Mouse (Mus musculus) cerebellum, adult 9-10 months (tissue): ENCODE data around the gene Rbbp5.
A peak's percentile ranks its signal among the peaks of the same experiment; 100 is the strongest.

Experiments
- DNase-seq: peaks from one replicate; pipeline ENCODE4 v3.0.0; 2022

The Rbbp5 gene

GRCm38 (mm10) chr1:132506058-132506457, 28.9 kb downstream of the Rbbp5 start, which contains the start of gene Tmem81:
TSS of gene Tmem81 (plus strand) at chr1:132506230.
- DNase-seq = no peak

DNA sequence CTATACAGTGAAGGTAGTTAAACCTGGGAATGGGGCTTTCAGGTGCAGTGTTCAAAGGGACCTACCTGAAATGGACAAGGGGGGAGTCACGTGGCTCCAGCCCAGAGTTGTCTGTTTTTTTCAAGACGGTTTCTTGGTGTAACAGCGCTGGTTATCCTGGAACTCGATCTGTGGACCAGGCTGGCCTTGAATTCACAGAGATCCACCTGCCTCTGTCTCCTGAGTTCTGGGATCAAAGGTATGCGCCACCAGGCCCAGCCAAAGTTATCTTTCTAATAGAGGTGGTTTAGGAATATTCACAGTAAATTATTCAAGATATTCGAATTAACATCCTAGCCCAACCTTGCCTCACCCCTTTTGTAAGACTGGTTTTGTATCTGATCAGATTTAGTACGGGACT, 29.5 kb downstream of the Rbbp5 start:
- DNase-seq = no peak

DNA sequence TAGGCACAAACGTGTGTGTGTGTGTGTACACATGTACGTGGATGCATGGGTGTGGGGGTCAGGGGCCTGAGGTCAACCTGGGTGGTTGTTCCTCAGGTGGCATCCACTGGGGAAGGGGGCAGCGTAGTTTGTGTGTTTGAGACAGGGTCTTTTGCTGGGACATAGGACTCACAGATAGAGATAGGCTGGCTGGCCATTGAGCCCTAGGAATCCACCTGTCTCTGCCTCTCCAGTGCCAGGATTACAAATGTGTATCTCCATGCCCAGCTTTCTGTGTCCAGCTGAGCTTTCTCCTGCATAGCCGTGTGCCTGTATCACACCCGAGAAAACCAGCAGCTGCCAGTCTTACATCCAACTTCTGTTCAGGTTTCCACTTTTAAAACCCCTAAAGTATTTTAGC, 32.6 kb downstream of the Rbbp5 start:
- peak; percentile 38 for DNase-seq

- peak; percentile 47 for DNase-seq
Observed at GRCm38 (mm10) chr1:132511521-132511920, 34.4 kb downstream of the Rbbp5 start.

DNA sequence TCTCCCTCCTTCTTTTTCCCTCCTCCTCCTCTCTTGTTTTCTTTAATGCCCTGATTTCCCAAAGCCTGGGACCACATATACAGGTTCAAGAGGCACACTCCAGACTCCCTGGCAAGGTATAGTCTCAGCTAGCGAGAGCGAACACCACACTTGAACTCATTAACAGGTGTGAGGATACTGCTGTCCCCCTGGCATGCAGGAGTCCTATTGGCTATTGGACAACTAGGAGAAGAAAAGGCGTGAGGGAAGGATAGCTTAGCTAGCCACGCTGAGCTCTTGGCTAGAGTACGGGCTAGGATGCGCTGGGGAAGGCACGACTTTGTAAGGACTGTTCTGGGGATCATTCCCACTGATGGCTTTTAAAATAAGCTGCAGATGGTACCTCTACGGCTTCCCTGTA, 34.9 kb downstream of the Rbbp5 start:
- DNase-seq = peak; percentile 53

DNA sequence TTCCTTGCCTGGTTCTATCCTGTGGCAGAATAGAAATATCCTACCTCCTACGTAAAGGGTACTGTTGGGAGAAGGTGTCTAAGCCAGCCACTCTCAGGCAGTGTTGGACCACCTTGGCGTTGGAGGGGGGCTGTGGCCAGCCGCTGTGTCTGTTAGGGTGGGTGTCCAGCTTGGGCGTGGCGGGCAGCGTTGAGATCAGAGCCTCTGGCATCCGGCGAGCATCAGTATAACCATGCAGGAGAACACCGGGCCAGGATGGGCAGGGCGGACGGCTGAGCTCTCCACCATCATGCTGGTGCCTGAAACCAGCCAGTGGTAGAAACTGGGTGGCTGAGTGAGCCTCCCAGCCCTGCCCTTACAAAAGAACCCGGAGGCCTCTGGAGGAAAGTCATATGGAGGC, 38.2 kb downstream of the Rbbp5 start:
- DNase-seq = no peak

DNA sequence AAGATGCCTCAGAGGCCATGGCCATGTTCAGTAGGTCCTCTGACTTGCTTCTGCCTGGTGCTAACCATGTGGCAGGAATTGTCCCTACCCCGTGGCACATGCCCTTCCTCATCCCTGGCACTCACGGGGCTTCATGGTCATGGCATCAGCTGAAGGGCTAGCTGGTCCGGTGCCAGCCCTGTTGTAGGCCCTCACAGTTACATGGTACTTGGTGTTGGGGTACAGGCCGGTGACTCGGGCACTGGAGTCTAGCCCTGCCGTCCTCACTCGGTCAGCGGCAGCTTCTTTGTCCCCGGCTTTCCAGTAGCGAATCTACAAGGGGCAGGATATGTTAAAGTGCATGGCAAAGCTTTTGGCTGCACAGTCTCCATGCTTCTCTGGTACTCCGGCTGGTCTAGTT, 39.6 kb downstream of the Rbbp5 start:
- DNase-seq = peak; percentile 31

DNA sequence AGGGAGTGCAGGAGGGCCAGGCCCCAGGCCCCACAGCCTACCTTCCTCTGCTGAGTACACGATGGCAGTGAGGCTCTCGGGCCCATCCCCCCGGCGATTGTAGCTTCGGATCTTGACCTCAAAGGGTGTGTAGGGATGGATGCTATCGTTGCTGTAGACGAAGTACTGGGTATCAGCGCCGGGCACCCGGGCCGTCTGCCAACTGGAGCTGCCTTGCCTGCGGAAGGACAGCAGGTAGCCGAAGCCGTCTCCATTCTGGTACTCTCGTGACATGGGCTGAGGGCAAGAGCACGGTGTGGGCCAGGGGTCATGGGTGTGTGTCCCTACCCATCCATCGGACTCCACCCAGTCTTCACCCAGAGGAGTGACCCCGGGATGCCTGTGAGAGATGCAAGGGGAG, 41.5 kb downstream of the Rbbp5 start:
- DNase-seq = peak; percentile 80

- DNase-seq = no peak
Observed at GRCm38 (mm10) chr1:132519734-132520133, 42.6 kb downstream of the Rbbp5 start.

DNA sequence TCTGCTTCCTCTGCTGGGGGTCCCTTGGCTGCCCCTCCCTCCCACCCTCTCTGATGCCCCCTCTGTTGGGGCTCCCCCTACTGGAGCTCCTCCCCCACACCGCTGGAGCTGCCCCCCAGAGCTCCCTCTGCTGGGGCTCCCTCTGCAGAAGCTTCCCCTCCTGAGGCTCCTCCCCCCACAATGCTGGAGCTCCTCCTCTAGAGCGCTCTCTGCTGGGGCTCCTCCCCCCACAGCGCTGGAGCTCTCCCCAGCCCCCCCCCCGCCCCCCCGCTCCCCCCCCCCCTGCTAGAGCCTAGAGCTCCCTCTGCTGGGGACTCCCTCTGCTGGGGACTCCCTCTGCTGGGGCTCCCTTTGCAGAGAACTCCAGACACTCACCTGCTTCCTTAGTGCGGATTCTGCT, 43.6 kb downstream of the Rbbp5 start:
- DNase-seq = peak; percentile 45

DNA sequence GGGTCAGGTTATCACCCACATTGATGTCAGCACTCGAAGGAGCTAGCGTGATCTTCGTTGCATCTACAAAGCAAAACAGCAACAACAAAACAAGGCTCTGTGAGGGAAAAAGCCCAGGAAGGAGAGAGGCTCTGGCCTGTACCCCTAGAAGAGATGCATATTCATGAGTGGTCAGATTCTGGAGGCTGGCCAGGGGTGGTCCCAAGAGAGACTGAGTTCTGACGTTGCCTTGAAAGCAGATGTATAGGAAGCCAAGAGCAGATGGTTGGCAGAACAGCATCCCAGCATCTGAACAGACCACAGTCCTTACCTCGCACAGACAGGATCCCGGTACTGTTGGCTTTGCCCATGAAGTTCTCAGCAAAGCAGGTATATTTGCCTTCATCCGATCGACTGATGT, 45.9 kb downstream of the Rbbp5 start:
- DNase-seq = no peak

GRCm38 (mm10) chr1:132523920-132524319, 46.8 kb downstream of the Rbbp5 start:
- no peak for DNase-seq

- peak; percentile 94 for DNase-seq
Observed at GRCm38 (mm10) chr1:132525832-132526231, 48.7 kb downstream of the Rbbp5 start.

- no peak for DNase-seq
Observed at GRCm38 (mm10) chr1:132528071-132528470, 50.9 kb downstream of the Rbbp5 start.

- peak; percentile 94 for DNase-seq
Observed at GRCm38 (mm10) chr1:132528647-132529334, 51.6 kb downstream of the Rbbp5 start.

DNA sequence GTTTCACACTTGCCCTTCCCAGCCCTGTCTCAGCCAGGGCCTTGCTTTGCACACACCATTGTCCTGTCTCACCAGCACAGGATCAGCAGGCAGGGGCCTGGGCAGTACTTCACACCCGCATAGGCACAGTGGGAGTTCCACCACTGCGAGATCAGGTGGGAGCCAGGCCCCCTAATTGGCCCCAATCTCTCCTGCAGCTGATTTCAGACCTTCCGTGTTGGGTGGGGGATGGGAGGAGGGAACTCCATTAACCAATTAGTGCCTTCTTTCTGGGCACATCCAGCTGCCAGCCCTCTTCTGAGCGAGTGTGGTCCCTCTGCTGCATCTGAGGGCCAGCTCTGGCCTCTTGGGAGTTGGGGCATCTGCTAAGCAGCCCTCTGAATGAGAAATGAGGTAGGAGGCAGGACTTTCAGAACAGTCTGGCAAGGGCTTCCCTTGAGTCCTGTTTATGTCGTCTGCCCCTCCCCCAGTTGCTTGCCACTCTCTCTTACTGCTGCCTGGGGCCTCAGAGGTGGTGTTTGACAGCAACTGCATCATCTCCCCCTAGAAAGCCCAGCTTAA, 53.5 kb downstream of the Rbbp5 start:
- no peak for DNase-seq

DNA sequence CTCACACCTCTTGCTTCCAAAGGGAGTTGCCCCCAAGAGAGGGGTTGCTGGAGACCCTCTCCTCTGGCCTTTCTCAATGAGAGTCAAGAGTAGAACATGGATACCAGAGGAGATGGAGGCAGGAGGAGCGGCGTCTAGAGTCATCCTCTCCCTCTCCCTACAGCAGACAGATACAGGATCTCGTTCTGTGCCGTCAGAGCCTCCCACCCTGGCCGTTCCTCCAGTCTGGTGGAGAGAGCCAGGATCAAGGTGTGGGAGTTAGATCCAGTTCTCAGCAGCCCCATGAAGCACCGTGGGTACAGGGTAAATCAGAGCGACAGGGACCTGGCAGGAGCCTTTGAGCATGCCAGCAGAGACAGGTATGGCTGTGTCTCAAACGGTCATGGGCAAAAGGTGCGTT, 55.4 kb downstream of the Rbbp5 start:
- DNase-seq = no peak

DNA sequence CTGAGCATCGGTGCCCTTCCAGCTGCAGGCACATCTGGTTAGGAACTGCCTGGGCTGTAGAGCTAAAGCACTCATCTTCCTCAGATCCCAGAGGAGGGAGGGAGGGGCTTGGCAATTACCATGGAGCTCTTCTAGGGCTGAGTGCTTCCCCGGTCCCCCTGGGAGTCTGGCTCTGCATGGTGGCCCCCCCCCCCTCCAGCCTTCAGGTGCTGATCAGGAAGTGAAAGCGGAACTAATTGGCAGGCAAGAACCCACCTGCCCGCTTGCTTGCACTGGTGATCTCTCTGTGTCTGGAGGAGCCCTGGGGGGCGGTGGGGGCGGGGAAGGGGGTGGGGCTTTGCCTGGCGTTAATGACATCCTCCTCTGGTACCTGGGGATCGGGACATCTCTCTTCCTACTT, 56.7 kb downstream of the Rbbp5 start:
- no peak for DNase-seq

- DNase-seq = no peak
Observed at GRCm38 (mm10) chr1:132535541-132535940, 58.4 kb downstream of the Rbbp5 start.

DNA sequence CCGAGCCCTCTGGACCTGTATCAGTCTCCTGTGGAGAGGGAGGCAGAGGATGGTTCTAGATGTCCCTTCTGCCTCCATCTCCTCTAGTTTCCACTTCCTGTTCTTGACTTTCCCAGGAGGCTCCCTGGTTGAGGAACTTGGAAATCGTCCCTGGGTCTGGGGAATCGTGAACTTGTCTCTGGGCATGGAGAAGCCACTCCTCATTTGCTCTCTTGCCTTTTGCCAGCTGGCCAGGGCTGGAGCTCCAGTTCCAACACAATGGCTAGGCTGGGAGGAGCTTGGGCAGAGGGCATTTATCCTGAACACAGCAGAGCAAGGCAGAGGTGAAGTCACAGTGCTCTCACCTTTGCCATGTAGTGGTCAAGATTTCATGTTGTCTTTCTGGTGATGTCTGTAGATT, 59.3 kb downstream of the Rbbp5 start:
- DNase-seq = no peak

GRCm38 (mm10) chr1:132537736-132538135, 60.6 kb downstream of the Rbbp5 start:
- peak; percentile 94 for DNase-seq

- DNase-seq = no peak
Observed at GRCm38 (mm10) chr1:132540701-132541100, 63.5 kb downstream of the Rbbp5 start.

DNA sequence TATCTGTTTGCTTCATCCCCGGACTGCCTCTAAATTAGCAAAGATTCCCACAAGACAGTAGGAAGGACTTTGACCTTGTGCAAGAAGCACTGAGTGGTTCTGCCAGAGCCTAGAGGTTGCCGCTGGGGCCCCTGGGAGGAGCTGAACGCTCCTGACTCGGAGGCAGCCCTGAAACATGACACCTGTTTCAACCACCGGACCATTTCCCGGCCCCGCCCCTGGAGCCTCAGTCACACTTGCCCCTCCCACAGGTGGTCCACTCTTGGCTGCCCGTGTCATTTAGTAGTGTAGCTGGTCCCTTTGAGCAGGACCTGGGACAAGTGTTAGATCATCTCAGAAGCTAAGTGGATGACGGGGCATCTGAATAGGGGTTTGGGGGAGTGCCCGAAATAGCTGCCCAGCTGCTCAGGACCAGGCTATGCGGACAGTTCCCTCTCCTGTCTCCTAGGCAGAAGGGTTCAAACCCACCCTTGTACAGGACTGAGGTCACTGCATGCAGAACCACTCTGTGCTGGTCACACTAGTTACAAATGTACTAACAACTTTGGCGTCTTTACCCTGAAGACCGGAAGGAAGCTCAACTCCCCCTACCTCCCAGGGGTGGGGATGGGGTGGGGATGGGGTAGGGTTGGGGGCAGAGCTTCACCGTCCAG, 64.1 kb downstream of the Rbbp5 start:
- peak; percentile 82 for DNase-seq

DNA sequence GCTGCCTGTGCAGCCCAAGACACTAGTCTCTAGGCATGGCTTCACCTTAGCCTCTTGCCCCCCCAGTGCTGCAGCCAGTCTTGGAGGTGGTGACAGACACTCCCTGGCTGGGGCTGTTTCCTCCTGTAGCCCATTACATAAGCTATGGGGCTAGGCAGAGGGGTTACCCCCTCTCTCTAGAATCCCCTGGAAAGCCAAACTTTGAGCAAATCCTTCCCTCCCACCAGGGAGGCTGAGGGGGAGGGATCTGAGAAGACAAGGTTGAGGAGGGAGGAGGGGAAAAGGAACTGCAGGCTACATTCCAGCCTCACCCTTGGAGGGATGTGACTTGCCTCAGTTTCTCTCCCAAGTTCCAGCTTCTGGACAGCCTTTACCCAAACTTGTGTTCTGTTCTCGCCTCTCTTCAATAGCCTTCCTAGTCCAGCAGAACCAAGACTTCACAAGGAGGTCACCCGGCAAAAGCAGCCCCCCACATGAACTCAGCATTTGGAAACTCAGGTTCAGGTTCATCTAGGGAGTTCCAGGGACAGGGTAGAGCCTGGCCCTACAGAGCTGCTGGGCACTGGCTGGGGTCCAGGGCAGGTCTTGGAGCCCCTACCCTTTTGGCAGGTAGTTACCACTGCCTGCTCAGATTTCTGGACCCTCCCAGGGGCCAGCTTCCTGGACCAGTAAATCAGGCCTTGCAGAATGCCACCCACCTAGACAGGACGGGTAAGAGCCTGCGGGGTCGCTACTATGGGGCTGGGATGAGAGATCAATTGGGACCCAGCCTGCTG, 64.8 kb downstream of the Rbbp5 start:
- DNase-seq = peak; percentile 73
